Mouse (Mus musculus) spleen, postnatal 4 days (tissue): ENCODE measurements at regions not wholly inside any gene's neighbourhood (a gene's known extent, or its start where the extent isn't known, plus 50 kb on each side); places are given as distances from the start of the nearest gene placed in this dataset.

Experiments
- DNase-seq, 2 experiments: peaks; one replicate each; pipeline ENCODE4 v3.0.0; 2022; ENCODE audit warnings: low spot score in 2 of 2

- DNase-seq = no peak
These were observed 79.7 kb upstream of the Tle3 start for GRCm38 (mm10) chr9:61292501-61292900.

- DNase-seq = no peak
These were observed 78.8 kb upstream of the Tle3 start for GRCm38 (mm10) chr9:61293223-61293985.

DNA sequence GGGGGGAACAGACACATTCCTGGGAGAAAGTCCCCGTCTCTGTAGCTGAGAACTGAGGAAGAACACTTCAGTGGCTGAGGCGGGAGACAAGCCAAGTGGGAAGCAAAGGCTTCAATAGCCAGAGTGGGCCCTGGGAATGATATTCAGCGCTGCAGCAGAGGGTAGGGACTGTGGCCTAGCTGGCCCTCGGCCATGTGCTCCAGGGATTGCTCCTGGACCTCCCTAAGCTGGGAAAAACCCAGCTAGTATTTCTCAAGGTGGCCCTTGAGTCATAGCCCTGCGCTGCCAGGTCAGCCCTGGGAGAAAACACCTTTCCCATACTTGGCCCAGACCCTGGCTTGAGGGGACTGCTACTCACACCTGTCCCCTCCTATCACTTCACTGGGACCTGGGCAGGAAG, 77.2 kb upstream of the Tle3 start:
- DNase-seq = no peak

DNA sequence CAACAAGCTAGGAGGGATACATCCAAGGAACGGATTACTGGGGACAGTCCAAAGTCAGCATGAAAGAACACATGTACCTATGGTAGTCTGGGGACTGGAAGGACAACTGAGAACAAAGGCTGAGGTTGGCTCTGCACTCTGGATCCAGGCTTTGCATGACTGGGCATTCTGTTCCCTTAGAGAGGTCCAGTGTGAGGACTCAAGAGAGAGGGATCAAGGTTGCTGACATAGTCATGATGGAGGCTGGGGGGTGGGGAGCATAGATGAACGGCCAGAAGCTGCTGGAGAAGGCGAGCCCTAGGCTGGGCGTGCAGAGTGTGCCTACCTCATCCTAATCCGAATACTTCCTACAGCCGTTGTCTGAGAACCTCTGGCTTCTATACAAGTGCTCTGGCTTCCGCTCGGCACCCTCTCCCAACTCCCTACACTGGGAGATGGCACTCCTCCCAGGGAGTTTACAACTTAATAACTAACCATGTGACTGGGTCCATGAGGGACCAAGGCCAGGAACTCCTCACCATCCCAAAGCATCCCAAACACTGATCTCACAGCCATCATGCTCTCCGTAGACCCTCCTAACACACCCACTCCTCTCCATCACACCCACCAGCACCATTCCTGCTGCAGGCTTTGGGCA, 75.7 kb upstream of the Tle3 start:
- no peak for DNase-seq

GRCm38 (mm10) chr9:61297385-61297784, 74.8 kb upstream of the Tle3 start:
- no peak for DNase-seq

GRCm38 (mm10) chr9:61299873-61300560, 72.1 kb upstream of the Tle3 start:
- DNase-seq = no peak

- DNase-seq = no peak
These were observed 71.1 kb upstream of the Tle3 start for GRCm38 (mm10) chr9:61301070-61301469.

GRCm38 (mm10) chr9:61302724-61303123, 69.4 kb upstream of the Tle3 start:
- no peak for DNase-seq

DNA sequence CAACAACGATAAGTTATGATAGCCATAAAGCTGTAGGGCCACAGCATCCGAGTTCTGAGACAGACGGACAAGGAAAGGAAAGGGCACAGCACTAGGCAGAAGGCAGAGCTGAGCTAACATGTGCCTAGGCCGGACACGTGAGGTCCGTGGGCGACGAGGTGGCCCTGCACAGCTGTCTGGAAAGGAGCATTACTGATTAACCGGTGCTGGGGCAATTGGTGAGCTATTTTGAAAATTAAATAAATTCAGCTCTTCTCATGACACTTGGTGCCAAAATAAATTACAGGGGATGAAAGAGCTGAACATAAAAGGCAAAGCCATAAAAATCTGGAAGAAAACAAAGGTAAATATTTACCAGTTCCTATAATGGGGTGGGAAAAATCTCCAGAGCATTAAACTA, 65.9 kb upstream of the Tle3 start:
- no peak for DNase-seq

GRCm38 (mm10) chr9:61309096-61309495, 63.1 kb upstream of the Tle3 start:
- DNase-seq = no peak

DNA sequence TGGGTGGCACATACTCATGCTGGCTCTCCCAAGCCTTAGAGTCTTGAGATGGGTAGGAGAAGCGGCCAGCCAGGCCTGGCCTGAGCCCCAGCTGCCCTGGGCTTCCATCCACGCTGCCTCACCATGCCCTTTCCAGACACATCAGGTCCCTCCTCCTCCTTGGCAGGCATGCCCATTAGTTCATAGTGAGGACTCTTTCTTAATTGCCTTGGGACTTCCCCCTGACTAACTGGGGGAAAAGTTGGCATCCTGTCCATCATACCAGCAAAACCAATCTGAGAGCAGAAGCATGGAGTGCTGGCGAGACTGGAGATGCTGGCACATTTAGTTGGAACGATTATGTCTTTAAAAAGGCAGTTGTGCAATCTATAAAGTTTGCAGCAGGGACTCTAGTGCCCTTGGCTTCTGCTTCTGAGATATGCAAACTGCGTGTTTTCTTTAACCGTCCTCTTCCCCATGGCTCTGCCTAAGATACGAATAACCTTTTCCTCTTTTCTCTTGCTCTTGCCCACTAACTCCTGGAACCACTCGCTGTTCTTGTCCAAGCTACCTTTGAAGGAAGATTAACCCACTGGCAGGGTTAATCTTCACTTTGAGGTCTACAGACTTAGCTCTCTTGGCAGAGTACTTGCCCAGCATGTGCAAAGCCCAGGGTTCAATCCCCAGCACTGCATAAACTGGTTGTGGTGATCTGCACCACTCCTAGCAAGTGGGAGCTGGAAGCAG, 62.2 kb upstream of the Tle3 start:
- DNase-seq = no peak

GRCm38 (mm10) chr9:61310574-61310973, 61.6 kb upstream of the Tle3 start:
- no peak for DNase-seq

DNA sequence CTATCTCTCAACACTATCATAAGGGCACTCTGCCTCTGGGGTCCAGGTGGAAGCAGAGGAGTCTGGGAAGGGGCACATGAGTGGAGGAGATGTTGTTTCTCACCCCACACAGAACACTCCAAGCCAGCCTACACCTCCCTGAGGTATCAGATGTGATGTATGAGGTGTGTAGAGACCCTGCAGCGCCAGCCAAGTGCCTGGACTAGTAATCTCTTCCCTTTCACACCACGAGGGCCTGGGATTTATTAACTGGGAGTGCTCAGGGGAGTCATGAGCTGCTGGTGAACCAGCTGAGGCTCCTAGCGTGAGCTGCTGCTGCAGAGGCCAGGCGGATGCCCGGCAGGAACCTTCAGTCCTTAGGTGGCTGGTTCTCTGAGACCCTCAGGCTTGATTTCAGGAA, 60.6 kb upstream of the Tle3 start:
- no peak for DNase-seq

- DNase-seq = no peak
These were observed 57.5 kb upstream of the Tle3 start for GRCm38 (mm10) chr9:61314630-61315179.

- DNase-seq = no peak
These were observed 56.5 kb upstream of the Tle3 start for GRCm38 (mm10) chr9:61315371-61316298.

DNA sequence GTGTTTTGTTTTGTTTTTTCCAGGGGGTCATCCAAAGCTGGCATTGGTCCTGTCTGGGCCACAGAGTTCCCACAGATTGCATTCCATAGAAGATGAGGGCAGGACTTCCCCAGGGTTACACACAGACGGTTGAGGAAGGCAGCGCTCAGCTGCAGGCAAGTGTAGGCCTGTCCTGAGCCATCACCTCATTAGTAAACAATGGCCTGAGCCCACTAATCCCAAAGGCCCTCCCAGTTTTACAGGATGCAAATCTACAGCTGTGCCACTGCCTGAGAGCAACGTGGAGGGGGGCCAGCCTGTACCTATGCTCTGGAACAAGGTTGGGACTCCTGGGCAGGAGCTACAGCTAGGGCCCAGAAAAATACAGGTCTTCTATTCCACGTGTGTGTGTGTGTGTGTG, 55.7 kb upstream of the Tle3 start:
- DNase-seq = no peak

GRCm38 (mm10) chr9:61319721-61320120, 52.4 kb upstream of the Tle3 start:
- DNase-seq = no peak

DNA sequence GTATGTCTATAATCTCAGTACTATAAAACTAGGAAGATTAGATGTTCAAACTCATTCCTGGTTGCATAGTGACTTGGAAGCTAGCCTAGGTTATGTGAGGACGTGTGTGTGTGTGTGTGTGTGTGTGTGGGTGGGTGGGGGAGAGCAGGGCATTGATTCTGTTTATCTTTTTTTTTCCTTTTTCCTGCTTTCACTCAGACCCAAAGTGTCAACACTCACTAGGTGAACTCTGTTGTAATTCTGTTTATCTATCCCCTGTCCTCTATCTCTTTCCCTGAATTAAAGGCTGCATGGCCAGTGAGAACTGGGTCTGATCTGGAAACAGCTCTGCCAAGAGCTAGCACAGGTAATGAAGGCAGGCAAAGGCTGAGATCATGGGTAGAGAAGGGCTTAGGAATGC, 50.9 kb upstream of the Tle3 start:
- DNase-seq = no peak

GRCm38 (mm10) chr9:61321825-61322224, 50.3 kb upstream of the Tle3 start:
- DNase-seq = no peak

DNA sequence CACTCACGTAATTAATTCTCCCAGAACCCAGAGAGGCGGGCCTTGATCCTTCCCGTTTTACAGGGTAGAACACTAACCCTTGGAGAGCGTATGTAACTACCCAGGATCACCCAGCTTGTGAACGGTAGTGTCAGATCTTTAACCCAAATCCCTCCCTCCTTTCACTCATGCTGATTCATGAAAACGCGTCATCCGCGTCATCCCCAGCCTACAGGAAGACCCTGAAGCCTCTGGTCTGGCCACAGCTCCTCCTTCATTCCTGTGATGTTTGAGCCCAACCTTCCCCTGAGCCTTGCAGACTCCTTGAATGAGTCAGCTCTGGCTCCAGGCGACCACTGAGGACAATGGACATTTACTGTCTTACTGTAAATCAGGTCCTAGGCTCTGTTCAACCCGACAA, 49.8 kb upstream of the Tle3 start:
- no peak for DNase-seq
